Mouse (Mus musculus) lung, postnatal 0 days (tissue): Measurements from ENCODE around the gene Olfr826.

ENCODE experiments used
- CTCF ChIP-seq: IDR thresholded peaks from 2 replicates; pipeline ENCODE4 v1.5.1; 2016; ENCODE audit warnings: antibody characterized with exemption, mild to moderate bottlenecking
- EP300 ChIP-seq: IDR thresholded peaks from 2 replicates; pipeline ENCODE4 v1.6.1; 2016; ENCODE audit warnings: antibody characterized with exemption, mild to moderate bottlenecking, control low read depth

DNA sequence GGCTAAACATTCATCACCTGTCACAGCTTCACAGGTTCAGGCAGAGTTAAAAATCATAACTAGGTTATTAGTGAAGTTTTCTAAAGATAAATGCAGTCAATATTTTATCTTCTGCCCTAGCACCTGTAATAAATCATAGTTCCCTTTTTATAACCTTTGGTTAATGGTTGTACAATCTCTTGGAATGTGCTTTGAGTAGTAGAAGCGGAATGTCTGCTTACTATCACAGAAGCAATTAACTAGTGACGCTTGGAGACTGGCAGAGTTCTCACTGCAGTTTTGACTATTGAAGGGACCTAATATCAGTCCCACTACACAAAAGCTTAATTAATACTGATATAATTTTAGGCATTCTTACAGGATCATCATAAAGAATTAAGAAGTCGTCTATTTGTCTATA lies 41.0 kb upstream of the Olfr826 start:
- TF ChIP-seq CTCF, result no peak
- no peak for TF ChIP-seq EP300
